Mouse (Mus musculus): ENCODE measurements around the gene Arvcf.

DNA sequence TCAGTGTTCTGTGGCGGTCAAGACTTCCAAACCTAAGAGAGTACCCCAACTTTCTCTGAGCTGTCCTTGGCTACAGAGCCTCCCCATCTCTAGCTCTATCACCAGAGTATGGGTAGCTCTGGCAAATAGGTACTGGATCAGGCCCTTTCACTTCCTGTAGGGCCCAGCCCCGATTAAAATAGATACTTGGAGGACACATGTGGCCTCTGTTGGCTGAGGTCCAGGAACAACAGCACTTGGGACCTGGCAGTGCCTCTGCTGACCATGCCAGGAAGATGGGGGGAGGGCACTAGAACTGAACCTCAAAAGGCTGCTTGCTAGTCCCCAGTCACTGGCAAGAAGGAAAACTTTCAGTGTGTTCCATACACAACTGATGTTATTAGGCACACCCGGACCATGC is 14.0 kb upstream of the Arvcf start:
- TF ChIP-seq CTCF (IDR thresholded peaks at IDR 0.05; ENCODE audit: borderline replicate concordance, extremely low read depth, insufficient read depth, insufficient read length) (no peak), POLR2A (IDR thresholded peaks at IDR 0.05; ENCODE audit: borderline replicate concordance, extremely low read depth, insufficient read depth, insufficient read length, poor library complexity, severe bottlenecking) (no peak)
